15 mouse cellular contexts compared by ENCODE assay signal in the genomic region with DNA sequence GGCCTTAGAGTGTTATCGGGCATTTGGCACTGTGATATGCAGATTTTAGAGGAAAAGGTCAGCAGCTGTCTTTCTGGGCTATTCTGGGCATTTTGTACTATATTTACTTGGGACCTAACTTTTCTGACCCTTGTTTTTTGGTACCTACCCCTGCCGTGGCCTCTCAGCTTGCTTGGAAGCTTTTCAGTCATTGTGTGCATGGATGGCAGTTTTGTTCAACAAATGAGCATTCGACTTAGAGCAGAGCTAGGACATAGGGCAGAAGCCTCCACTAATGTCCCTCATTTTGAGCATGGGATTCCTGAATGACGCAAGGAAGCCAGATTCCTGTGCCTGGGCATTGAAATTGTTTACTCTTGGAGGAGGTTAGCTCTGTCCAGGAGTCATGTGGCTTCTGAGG. TPM values are rescaled to one million over a fixed set of nuclear protein-coding genes. Genes with fewer than 3 reads are reported as not detected.
DNase-seq lines count a peak whose midpoint lies in the region; ATAC-seq and TF ChIP-seq lines count a peak whose summit lies in the region.
"Had no signal": no experiment of that assay in that cellular context is flagged by ENCODE, and none has a peak within 500 bp of the region (broad histone marks: within the 10 kb centered on the region; RNA-seq: fewer than 3 reads in every experiment).

No protein-coding gene starts in this region.

- no peak for TF ChIP-seq CTCF in intestine, postnatal 0 days (IDR thresholded peaks at IDR 0.05; ENCODE audit: low read depth)
- TF ChIP-seq CTCF in lung, adult 2 months (IDR thresholded peaks at IDR 0.05; ENCODE audit: insufficient read depth, low read length), result no peak
- TF ChIP-seq CTCF in stomach, postnatal 0 days (IDR thresholded peaks at IDR 0.05; ENCODE audit: low read depth), result no peak

- H3K27ac ChIP-seq in embryonic facial prominence, embryonic 13.5 days, result peak overlapping the region; percentile 28; the same call in 1 of the 2 replicates
- no peak overlapping the region for H3K27ac ChIP-seq in embryonic facial prominence, embryonic 10.5 days (replicated peaks)
- H3K27ac ChIP-seq in intestine, postnatal 0 days (ENCODE audit: low read depth, low read length), result 0 out of 2 replicates have a peak overlapping the region, but pooled peaks have one; percentile 35
- no peak overlapping the region for H3K27ac ChIP-seq in intestine, embryonic 16.5 days (ENCODE audit: low read length)
- H3K27ac ChIP-seq in lung, embryonic 15.5 days, result 0 out of 2 replicates have a peak overlapping the region, but pooled peaks have one; percentile 39
- H3K27ac ChIP-seq in stomach, postnatal 0 days (replicated peaks), result peak overlapping the region; percentile 82
- H3K27ac ChIP-seq: limb, embryonic 12.5 days; macrophage; midbrain, embryonic 15.5 days had no signal

- WGBS in embryonic facial prominence, embryonic 13.5 days, result 69% methylated on average over 4 of the region's 4 CpGs
- 71% methylated on average over 4 of the region's 4 CpGs for WGBS in embryonic facial prominence, embryonic 10.5 days
- WGBS in intestine, postnatal 0 days, result 55% methylated on average over 4 of the region's 4 CpGs
- 44% methylated on average over 4 of the region's 4 CpGs for WGBS in intestine, embryonic 16.5 days
- WGBS in lung, embryonic 15.5 days, result 48% methylated on average over 4 of the region's 4 CpGs
- 35% methylated on average over 4 of the region's 4 CpGs for WGBS in lung, adult 2 months
- WGBS in stomach, postnatal 0 days, result 31% methylated on average over 4 of the region's 4 CpGs

- no peaks in the 10 kb centered on the region for H3K9me3 ChIP-seq in embryonic facial prominence, embryonic 13.5 days
- H3K9me3 ChIP-seq in embryonic facial prominence, embryonic 10.5 days, result no peaks in the 10 kb centered on the region
- H3K9me3 ChIP-seq in intestine, postnatal 0 days (ENCODE audit: control insufficient read depth), result no peaks in the 10 kb centered on the region
- no peaks in the 10 kb centered on the region for H3K9me3 ChIP-seq in intestine, embryonic 16.5 days (ENCODE audit: control insufficient read depth, low read length)
- H3K9me3 ChIP-seq in lung, embryonic 15.5 days, result no peaks in the 10 kb centered on the region
- H3K9me3 ChIP-seq in stomach, postnatal 0 days (ENCODE audit: control insufficient read depth, low read length), result no peaks in the 10 kb centered on the region
- H3K9me3 ChIP-seq: limb, embryonic 12.5 days; midbrain, embryonic 15.5 days had no signal

- TF ChIP-seq EP300 in stomach, postnatal 0 days (optimal IDR thresholded peaks at IDR 0.05), result no peak

- no peaks in the 10 kb centered on the region for H3K27me3 ChIP-seq in embryonic facial prominence, embryonic 13.5 days
- no peaks in the 10 kb centered on the region for H3K27me3 ChIP-seq in embryonic facial prominence, embryonic 10.5 days (replicated peaks; ENCODE audit: low read depth, poor library complexity, severe bottlenecking)
- H3K27me3 ChIP-seq in intestine, postnatal 0 days (replicated peaks; ENCODE audit: control insufficient read depth, insufficient read depth, low read length), result no peaks in the 10 kb centered on the region
- H3K27me3 ChIP-seq in intestine, embryonic 16.5 days (replicated peaks; ENCODE audit: control insufficient read depth, insufficient read depth, low read length), result no peaks in the 10 kb centered on the region
- no peaks in the 10 kb centered on the region for H3K27me3 ChIP-seq in lung, embryonic 15.5 days
- no peaks in the 10 kb centered on the region for H3K27me3 ChIP-seq in stomach, postnatal 0 days (ENCODE audit: control insufficient read depth, insufficient read depth, low read length)
- H3K27me3 ChIP-seq: limb, embryonic 12.5 days; midbrain, embryonic 15.5 days had no signal

- no peak for ATAC-seq in embryonic facial prominence, embryonic 13.5 days (ENCODE audit: insufficient number of reproducible peaks, insufficient read depth, low FRiP score, low TSS enrichment, low read depth)
- ATAC-seq in intestine, postnatal 0 days, result no peak
- ATAC-seq in intestine, embryonic 16.5 days, result no peak
- no peak for ATAC-seq in lung, embryonic 15.5 days (ENCODE audit: borderline replicate concordance, extremely low read depth, low FRiP score, low TSS enrichment)
- ATAC-seq in stomach, postnatal 0 days (ENCODE audit: low FRiP score, low TSS enrichment), result peak; percentile 38; the same call in 1 of the 2 replicates
- ATAC-seq: midbrain, embryonic 15.5 days had no signal

- H3K4me3 ChIP-seq in embryonic facial prominence, embryonic 13.5 days, result no peak overlapping the region
- no peak overlapping the region for H3K4me3 ChIP-seq in embryonic facial prominence, embryonic 10.5 days
- H3K4me3 ChIP-seq in intestine, postnatal 0 days (ENCODE audit: low read depth, low read length), result no peak overlapping the region
- no peak overlapping the region for H3K4me3 ChIP-seq in intestine, embryonic 16.5 days (ENCODE audit: low read length)
- no peak overlapping the region for H3K4me3 ChIP-seq in lung, embryonic 15.5 days
- no peak overlapping the region for H3K4me3 ChIP-seq in lung, adult 2 months (replicated peaks; ENCODE audit: extremely low read depth, low read depth, low read length)
- no peak overlapping the region for H3K4me3 ChIP-seq in stomach, postnatal 0 days (ENCODE audit: low read depth, low read length)
- H3K4me3 ChIP-seq: limb, embryonic 12.5 days; midbrain, embryonic 15.5 days had no signal

- H3K36me3 ChIP-seq in embryonic facial prominence, embryonic 13.5 days, result peaks cover 2% of the 10 kb centered on the region; the same call in 1 of the 2 replicates
- peaks cover 3% of the 10 kb centered on the region for H3K36me3 ChIP-seq in embryonic facial prominence, embryonic 10.5 days (replicated peaks)
- H3K36me3 ChIP-seq in intestine, postnatal 0 days (ENCODE audit: control insufficient read depth, insufficient read depth), result no peaks in the 10 kb centered on the region
- no peaks in the 10 kb centered on the region for H3K36me3 ChIP-seq in intestine, embryonic 16.5 days (ENCODE audit: control insufficient read depth, insufficient read depth, low read length)
- no peaks in the 10 kb centered on the region for H3K36me3 ChIP-seq in lung, embryonic 15.5 days
- H3K36me3 ChIP-seq in stomach, postnatal 0 days (ENCODE audit: control insufficient read depth, insufficient read depth, low read length), result no peaks in the 10 kb centered on the region
- H3K36me3 ChIP-seq: midbrain, embryonic 15.5 days had no signal

- DNase-seq in embryonic facial prominence, embryonic 10.5 days (ENCODE audit: low spot score), result no peak
- DNase-seq in lung, adult 2 months, result no peak
- DNase-seq in stomach, postnatal 0 days (ENCODE audit: low spot score), result no peak
- DNase-seq in B cell, adult 2 months, result no peak
- DNase-seq: adrenal gland, postnatal 14 days; cerebellum, postnatal 10 days; right cerebral cortex, postnatal 4 days; thymus, postnatal 4 days had no signal

- H3K4me2 ChIP-seq in embryonic facial prominence, embryonic 13.5 days, result no peak overlapping the region
- H3K4me2 ChIP-seq in intestine, postnatal 0 days (replicated peaks; ENCODE audit: low read depth), result no peak overlapping the region
- no peak overlapping the region for H3K4me2 ChIP-seq in intestine, embryonic 16.5 days (ENCODE audit: low read depth, low read length)
- H3K4me2 ChIP-seq in lung, embryonic 15.5 days, result no peak overlapping the region
- H3K4me2 ChIP-seq in stomach, postnatal 0 days (replicated peaks; ENCODE audit: low read depth), result no peak overlapping the region
- H3K4me2 ChIP-seq: limb, embryonic 12.5 days; midbrain, embryonic 15.5 days had no signal

- no peak for TF ChIP-seq POLR2A in lung, adult 2 months (IDR thresholded peaks at IDR 0.05; ENCODE audit: borderline replicate concordance, extremely low read depth, low read depth, low read length)

- H3K4me1 ChIP-seq in embryonic facial prominence, embryonic 13.5 days, result peaks cover 42% of the 10 kb centered on the region
- peaks cover 51% of the 10 kb centered on the region for H3K4me1 ChIP-seq in embryonic facial prominence, embryonic 10.5 days
- peaks cover 22% of the 10 kb centered on the region for H3K4me1 ChIP-seq in intestine, postnatal 0 days (replicated peaks; ENCODE audit: control insufficient read depth, insufficient read depth, low read length)
- peaks cover 27% of the 10 kb centered on the region for H3K4me1 ChIP-seq in intestine, embryonic 16.5 days (ENCODE audit: control insufficient read depth, insufficient read depth, low read length)
- H3K4me1 ChIP-seq in lung, embryonic 15.5 days, result peaks cover 39% of the 10 kb centered on the region
- H3K4me1 ChIP-seq in lung, adult 2 months (ENCODE audit: control insufficient read depth, insufficient read depth, low read length), result peaks cover 16% of the 10 kb centered on the region
- peaks cover 16% of the 10 kb centered on the region for H3K4me1 ChIP-seq in stomach, postnatal 0 days (replicated peaks; ENCODE audit: control insufficient read depth, insufficient read depth)
- H3K4me1 ChIP-seq: midbrain, embryonic 15.5 days had no signal

- H3K9ac ChIP-seq in embryonic facial prominence, embryonic 13.5 days, result no peak overlapping the region
- H3K9ac ChIP-seq in intestine, postnatal 0 days (ENCODE audit: low read depth, low read length), result no peak overlapping the region
- H3K9ac ChIP-seq in intestine, embryonic 16.5 days (ENCODE audit: low read depth, low read length), result no peak overlapping the region
- no peak overlapping the region for H3K9ac ChIP-seq in lung, embryonic 15.5 days
- no peak overlapping the region for H3K9ac ChIP-seq in stomach, postnatal 0 days (ENCODE audit: low read length)
- H3K9ac ChIP-seq: limb, embryonic 12.5 days; midbrain, embryonic 15.5 days had no signal

RNA-seq across cellular contexts. Expression of gene 1700034J05Rik, which starts 9.4 kb away (rescaled TPM):
- 0.29 and 0.45 TPM in 2 replicates for polyA plus RNA-seq in embryonic facial prominence, embryonic 13.5 days (2015; fragmentation: Nextera tagmentation; extraction: Ambion mirVana)
- 0.14 and 0.27 TPM in 2 replicates for polyA plus RNA-seq in embryonic facial prominence, embryonic 10.5 days (2016; fragmentation: Nextera tagmentation; extraction: Ambion mirVana)
- 0.24 TPM in 1 of 2 replicates, not detected in the other for polyA plus RNA-seq in intestine, postnatal 0 days (2015; fragmentation: Nextera tagmentation; extraction: Ambion mirVana)
- polyA plus RNA-seq in intestine, embryonic 16.5 days (2015; fragmentation: Nextera tagmentation; extraction: Ambion mirVana), result 0.10 and 0.11 TPM in 2 replicates
- 0.10 and 0.16 TPM in 2 replicates for polyA plus RNA-seq in lung, embryonic 15.5 days (2015; fragmentation: Nextera tagmentation; extraction: Ambion mirVana)
- not detected in 2 replicates for polyA plus RNA-seq in lung, adult 2 months (2012; rRNA removed)
- polyA plus RNA-seq in stomach, postnatal 0 days (2015; fragmentation: Nextera tagmentation; extraction: Ambion mirVana), result 0.11 TPM in 1 of 2 replicates, not detected in the other
- polyA plus RNA-seq: macrophage; midbrain, embryonic 15.5 days had no signal

RNA-seq across cellular contexts. Expression of gene Ppfibp1, which starts 56.5 kb away (rescaled TPM):
- polyA plus RNA-seq in embryonic facial prominence, embryonic 13.5 days (2015; fragmentation: Nextera tagmentation; extraction: Ambion mirVana), result 56.6 and 57.9 TPM in 2 replicates
- 34.9 and 38.1 TPM in 2 replicates for polyA plus RNA-seq in embryonic facial prominence, embryonic 10.5 days (2016; fragmentation: Nextera tagmentation; extraction: Ambion mirVana)
- polyA plus RNA-seq in intestine, postnatal 0 days (2015; fragmentation: Nextera tagmentation; extraction: Ambion mirVana), result 32.3 and 32.4 TPM in 2 replicates
- polyA plus RNA-seq in intestine, embryonic 16.5 days (2015; fragmentation: Nextera tagmentation; extraction: Ambion mirVana), result 31.8 and 33.3 TPM in 2 replicates
- polyA plus RNA-seq in lung, embryonic 15.5 days (2015; fragmentation: Nextera tagmentation; extraction: Ambion mirVana), result 45.9 and 52.3 TPM in 2 replicates
- polyA plus RNA-seq in lung, adult 2 months (2012; rRNA removed), result 26.1 and 35.1 TPM in 2 replicates
- polyA plus RNA-seq in stomach, postnatal 0 days (2015; fragmentation: Nextera tagmentation; extraction: Ambion mirVana), result 26.1 and 29.8 TPM in 2 replicates

Comparison
In these comparisons a context has a peak if more than half of its experiments do, and no peak if none do; other contexts are left out.
1. H3K27ac ChIP-seq: peak in embryonic facial prominence, embryonic 13.5 days (single experiment), intestine, postnatal 0 days (single experiment), lung, embryonic 15.5 days (single experiment) and stomach, postnatal 0 days (single experiment); none in embryonic facial prominence, embryonic 10.5 days (single experiment) and intestine, embryonic 16.5 days (single experiment).